Mouse (Mus musculus) olfactory bulb, adult 2 months (tissue): ENCODE results near the gene Acadm.

Source experiments
- CTCF ChIP-seq: fragments of 200-500 bp; IDR thresholded peaks from 2 replicates; pipeline ENCODE4 v1.5.1; 2012; ENCODE audit warnings: low read depth, mild to moderate bottlenecking, low read length, moderate library complexity; ENCODE audit not compliant: insufficient read depth
- POLR2A ChIP-seq: fragments of 200-500 bp; IDR thresholded peaks from 2 replicates; pipeline ENCODE4 v1.6.1; 2012; ENCODE audit warnings: mild to moderate bottlenecking, low read depth, low read length, moderate library complexity; ENCODE audit not compliant: insufficient read depth

GRCm38 (mm10) chr3:153969451-153969850, 25.0 kb upstream of the Acadm start:
- no peak for TF ChIP-seq CTCF
- TF ChIP-seq POLR2A = no peak
